Mouse (Mus musculus): ENCODE results near the gene C130026I21Rik.
"Not testable (repeated sequence)": the region's sequence is repeated elsewhere in the genome, so short reads cannot be mapped to it uniquely, and the experiment has no call there.

The C130026I21Rik gene

DNA sequence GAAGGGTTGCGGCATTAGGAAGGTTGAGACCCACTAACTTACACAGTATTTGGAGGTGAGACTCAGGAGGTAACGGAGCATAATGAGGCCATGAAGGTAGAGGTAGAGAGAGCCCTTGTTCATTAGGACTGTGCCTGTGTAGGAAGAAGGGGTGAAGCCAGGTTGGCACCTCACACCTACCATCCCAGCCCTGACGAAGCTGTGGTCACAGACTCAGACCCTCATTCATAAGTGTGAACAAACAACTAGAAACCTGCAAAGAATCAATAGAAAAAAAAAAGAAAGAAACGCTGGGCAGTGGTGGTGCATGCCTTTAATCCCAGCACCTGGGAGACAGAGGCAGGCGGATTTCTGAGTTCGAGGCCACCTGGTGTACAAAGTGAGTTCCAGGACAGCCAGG, 152.0 kb downstream of the C130026I21Rik start:
- DNase-seq, result not testable (repeated sequence)

DNA sequence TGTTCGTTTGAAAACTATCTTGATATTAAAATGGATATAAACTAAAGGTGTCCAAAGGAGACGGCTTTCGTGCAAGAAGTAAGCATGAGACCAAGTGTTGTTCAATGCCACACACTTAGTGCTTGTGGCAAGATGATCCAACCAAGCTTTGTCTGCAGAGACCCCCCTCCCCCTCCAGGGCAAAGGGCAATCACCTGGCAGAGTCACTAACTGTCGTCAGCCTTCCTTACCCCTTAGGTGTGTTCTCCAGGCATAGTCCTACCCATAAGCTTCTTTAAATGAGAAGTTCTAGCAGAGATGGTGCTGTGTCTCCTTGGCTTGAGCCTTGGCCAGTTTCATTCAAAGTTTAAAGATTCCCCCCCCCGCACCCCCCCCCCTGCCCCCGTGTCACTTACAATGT, 152.8 kb downstream of the C130026I21Rik start:
- not testable (repeated sequence) for DNase-seq

DNA sequence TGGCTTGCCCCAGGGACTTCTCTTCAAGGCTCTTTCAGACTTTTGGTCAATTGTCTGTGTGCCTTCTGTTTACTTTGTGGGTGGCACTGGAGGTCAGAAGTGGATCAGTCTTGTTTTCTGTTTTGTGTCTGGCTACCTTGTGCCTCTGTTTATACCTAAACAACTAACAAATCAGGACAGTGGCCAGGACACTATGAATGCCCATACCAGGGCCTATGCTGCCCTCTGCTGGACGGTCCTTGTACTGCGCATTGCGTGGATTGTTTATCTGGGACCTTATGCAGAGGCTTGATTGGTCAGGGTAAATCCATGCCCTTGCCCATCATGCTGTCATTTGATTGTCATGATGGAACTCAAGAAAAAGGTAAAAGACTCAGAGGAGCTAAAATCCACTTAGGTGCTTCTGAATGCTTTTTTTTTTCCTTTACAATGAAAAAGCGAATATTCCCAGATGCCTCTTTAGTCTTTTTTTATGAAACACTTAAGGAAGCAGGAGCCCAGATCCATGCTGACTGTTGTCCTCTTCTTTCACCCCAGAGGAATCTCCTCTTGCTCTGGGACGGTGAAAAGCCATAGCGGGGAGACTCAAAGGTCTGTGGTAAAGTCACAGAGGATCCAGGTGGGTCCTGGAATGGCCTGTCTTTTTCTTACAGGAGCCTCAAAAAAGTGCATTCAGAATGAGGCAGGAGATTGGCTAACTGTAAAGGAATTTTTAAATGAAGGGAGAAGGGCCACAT, 155.5 kb downstream of the C130026I21Rik start:
- DNase-seq, result peak; percentile 52

DNA sequence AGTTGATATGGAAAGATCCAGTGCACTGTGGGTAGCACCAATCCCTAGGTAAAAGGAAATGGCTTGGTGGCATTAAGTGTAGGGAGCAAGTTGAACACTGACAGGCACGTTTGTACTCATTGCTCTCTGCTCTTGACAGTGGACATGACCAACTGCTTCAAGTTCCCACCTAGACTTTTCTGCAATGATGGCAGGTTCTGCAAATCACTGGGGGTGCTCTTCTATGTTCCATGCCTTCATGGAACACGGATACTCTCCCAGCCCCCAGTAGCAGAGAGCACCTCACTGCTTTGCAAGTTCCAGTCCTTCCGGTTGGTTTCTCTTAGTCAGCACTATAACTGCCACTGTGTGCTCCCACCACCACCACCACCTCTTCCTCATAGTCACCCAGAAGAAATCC, 156.3 kb downstream of the C130026I21Rik start:
- not testable (repeated sequence) for DNase-seq

DNA sequence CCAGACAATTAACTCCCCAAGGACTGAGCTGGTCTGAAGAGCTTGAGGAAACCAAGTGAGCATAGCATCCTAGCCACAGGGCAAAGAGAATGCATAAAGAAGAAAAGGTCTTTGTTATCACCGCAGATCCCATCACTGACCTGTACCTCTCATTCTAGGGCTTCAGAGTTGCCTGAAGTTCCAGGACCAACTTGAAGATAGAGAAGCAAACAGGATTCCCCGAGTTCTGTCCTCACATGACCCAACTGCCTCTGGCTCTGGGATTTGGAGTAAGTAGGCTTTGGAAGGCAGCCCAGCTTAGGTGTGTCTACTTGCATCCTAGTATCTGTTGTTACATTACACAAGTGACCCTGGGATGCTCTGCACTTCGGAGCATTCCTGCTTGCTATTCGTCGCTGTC, 157.5 kb downstream of the C130026I21Rik start:
- DNase-seq, result not testable (repeated sequence)

DNA sequence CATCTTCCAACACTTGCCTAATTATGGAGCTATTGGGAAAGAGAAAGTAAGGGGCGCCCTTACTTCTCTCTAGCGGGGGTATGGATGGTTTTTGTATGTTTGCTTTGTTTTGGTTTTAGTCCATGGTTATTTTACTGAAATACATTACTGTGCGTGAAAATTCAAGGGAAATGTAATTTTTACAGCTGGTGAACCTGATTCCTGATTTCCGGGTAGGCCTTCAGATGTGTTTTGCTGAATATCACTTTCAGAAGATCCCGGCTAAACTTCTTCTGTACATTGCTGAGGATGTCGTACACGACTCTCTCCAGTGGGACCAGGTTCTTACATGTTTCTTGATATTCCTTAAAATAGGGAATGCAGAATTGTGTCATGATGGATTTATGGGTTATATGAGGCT, 158.1 kb downstream of the C130026I21Rik start:
- DNase-seq, result not testable (repeated sequence)

DNA sequence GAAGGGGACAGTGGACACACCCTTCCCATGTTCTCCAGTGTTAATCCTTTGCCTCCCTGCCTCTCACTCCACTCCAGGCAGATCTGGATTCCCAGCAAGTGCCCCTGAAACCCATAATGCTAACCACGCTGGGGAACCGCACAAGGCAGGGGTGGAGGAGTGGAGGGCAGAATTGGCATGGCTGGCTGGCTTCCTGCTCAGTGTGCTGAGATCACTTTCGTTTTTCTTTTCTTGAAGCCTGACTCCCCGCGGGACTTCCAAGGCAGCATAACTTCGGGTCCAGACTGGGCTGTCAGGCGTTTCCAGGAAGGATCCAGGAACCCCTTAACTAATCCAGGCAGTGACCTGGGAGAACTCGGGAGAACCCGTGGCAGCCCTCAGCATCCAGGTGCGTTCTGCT, 158.8 kb downstream of the C130026I21Rik start:
- DNase-seq, result not testable (repeated sequence)

DNA sequence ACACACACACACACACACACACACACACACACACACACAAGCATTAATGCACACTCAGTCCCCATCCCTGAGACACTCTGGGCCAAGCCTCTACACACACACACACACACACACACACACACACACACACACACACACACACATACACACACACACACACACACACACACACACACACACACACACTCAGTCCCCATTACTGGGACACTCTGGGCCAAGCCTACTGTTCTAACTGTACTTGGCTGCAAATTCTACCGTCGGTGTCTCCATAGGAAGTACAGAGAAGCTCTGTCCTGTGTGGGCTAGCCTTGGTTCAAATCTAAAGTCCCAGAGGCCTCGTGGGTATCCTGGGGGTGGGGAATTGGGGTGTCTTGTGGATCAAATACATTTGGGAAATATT, 159.5 kb downstream of the C130026I21Rik start:
- DNase-seq, result not testable (repeated sequence)

DNA sequence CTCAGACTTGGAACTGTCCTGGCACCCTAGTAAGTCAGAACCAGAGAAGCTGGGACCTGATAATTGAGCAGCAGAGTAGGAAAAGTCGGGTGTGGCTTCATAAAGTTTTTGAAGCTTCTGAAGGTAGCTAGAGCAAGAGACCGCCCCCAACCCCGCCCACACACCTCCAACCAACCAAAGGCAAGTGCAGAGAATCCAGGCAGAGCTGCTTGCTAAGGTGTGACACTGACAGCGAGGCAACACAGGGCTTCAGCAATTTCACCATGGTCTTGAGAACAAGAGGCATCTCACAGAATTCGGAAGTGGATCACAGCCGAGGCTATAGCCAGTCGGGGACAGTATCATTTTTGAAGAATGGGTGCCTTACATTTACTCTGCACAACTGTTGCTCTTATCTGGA, 160.6 kb downstream of the C130026I21Rik start, which contains the start of gene A530032D15Rik:
A530032D15Rik (minus strand) TSS at position 101 of the 400 bp plus-strand sequence.
- DNase-seq, result not testable (repeated sequence)

DNA sequence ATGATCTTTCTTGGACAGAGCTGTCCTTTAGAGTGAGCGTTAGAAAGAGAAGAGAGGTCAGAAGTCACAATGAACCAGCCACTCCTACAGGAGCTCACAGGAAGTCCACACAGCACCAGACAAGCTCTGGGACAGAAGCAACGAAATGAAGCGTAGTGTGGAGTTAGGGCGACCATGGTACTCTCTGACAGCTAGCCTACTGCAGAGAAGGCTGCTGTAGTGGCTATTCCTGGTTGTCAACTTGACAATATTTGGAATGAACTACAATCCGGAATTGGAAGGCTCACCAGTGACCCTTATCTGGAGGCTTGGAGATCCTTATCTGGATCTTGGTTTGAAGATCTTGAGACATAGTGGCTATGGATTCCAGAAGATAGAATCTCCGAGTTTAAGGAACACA, 164.4 kb downstream of the C130026I21Rik start:
- not testable (repeated sequence) for DNase-seq

DNA sequence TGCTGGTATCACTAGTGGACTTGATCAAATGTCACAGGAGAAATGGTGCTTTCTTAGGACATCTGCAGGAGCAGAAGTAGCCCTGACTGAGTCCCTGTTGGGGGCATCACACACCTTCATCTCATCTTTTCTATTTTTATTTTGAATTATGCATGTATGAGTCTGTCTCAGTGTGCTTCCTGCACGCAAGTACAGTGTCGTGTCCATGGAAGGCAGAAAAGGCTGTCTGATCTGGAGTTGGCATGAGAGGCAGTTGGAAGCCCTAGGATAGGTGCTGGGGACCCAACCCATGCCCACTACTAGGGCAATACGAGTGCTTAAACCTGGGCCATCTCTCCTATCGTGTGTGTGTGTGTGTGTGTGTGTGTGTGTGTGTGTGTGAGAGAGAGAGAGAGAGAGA, 165.0 kb downstream of the C130026I21Rik start:
- not testable (repeated sequence) for DNase-seq

DNA sequence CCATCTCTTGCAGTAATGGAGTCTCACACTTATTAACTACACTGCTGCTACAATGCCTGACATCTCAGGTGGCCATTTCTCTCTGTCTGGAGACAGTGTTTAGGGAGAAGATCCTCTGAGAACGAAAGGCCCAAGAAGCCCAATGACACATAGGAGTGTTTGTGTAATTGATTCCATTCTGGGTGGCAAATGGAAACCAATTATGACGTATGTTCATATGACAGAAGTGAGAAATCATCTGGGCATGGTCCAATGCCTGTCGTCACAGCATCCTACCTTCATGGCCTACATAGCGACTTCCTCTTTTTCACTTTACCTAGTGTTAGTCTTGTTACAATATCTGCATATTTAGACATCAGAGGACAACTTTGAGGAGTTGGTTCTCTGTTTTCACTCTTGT, 168.6 kb downstream of the C130026I21Rik start:
- DNase-seq, result not testable (repeated sequence)

DNA sequence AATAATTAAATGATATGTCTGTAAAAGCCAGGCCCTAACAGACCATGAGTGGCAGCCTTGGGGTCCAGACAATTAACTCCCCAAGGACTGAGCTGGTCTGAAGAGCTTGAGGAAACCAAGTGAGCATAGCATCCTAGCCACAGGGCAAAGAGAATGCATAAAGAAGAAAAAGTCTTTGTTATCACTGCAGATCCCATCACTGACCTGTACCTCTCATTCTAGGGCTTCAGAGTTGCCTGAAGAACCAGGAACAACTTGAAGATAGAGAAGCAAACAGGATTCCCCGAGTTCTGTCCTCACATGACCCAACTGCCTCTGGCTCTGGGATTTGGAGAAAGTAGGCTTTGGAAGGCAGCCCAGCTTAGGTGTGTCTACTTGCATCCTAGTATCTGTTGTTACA, 170.5 kb downstream of the C130026I21Rik start, which contains the start of gene Gm10553:
Gm10553 (plus strand) TSS at position 301 of the 400 bp plus-strand sequence.
- DNase-seq, result not testable (repeated sequence)

DNA sequence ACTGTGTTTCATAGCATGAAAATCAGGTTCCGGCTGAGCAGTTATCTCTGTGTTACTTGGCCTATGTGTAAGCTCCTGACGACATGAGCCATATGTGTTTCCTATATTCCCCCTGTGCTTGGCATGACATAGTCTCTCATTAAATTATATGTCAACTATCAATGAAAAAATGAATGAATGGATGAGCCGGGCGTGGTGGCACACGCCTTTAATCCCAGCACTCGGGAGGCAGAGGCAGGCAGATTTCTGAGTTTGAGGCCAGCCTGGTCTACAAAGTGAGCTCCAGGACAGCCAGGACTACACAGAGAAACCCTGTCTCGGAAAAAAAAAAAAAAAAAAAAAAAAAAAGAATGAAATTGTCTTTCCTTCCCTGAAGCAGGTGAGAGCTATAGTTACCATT, 171.3 kb downstream of the C130026I21Rik start:
- not testable (repeated sequence) for DNase-seq

DNA sequence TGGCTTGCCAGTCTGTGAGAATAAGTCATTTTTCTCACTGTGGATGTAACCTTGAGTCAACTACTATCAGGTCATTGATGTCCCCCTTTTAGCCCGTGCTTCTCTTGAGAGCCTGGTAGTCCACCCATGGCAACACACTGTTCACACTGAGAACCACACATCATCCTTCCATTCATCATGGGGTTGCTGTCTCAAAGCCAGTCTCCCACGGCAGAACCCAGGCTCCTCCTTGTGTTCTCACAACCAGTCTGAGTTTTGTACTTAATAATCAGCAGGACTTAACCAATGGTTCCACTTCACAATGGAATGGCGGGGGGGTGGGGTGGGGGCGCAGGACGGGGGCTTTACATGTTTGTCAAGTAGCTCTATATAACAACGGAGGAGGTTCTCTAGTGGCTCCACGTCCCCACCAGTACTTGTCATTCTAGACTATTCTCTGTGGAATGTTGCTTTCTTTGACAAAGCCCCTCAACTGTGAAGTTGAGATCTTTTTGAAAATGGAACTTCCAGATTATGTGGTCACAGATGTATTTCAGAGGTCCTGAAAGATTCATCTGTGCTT, 177.3 kb downstream of the C130026I21Rik start:
- DNase-seq, result not testable (repeated sequence)

DNA sequence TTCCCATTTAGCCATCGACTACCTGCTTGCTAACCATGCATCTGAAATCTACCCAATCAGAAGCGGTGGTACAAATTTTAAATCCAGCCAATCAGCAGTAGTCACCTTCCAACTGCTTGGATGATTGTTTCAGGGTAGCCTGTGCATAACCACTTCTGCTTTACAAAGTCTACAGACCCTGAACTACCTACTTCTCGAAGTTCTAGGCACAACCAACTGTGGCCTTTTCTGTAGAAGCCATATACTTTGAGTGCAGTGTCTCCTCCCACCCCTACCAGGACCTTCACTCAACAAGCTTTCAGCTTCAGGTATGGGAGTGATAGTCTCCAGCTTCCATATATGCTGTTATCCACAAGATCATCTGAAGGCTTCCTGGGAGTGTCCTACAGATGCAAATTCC, 178.2 kb downstream of the C130026I21Rik start:
- not testable (repeated sequence) for DNase-seq

DNA sequence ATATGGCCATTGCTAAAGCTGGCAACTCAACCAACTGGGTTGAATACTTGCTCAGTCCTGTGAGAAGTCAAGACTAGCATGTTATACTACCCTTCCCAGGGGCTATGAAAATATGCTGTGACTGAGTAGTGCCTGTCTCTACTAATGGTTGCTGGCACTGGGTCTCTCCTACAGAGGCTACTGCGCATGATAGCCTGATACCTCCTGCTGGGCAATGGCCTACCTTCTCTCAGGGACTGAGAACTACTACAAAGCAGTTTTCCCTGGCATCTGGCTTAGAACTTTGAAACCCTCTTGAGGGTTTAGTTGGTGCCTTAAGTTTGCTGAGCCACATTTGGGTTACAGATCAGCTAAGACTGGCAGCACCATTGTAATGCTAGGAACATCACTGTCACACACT, 184.2 kb downstream of the C130026I21Rik start:
- DNase-seq, result not testable (repeated sequence)

DNA sequence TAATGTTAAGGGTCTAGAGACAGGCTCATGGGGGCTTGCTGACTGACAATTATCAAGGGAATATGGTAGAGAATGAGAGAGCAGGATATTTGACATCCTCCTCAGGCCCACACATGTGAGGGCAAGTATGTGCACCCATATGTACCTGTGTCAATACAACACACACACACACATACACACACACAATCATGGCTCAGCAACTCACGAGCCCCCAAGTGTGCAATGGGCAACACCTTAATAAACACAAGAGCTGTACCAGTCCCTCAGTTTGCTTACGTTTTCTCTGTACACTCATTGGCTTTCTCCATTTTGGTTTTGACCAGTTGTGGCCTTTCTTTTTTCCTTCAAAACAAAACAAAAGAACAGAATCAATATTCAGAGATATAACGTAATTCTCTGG, 185.6 kb downstream of the C130026I21Rik start:
- not testable (repeated sequence) for DNase-seq

DNA sequence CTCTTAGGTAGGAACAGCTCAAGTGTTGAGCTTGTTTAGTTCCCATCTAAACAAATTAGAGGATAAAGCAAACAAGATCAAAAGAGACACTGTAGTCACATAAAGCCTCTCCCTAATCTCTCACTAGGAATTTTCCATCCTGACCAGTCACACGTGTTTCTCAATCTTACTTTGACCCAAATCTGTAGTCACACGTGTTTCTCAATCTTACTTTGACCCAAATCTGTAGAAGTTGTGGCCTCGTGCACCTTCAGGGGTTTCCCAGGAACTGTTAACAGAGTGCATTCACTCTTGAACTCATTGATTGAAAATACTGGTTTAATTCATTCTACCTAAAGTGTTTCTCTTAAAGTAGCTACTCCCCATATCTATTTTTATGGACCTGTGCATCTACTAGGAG, 197.3 kb downstream of the C130026I21Rik start:
- not testable (repeated sequence) for DNase-seq

DNA sequence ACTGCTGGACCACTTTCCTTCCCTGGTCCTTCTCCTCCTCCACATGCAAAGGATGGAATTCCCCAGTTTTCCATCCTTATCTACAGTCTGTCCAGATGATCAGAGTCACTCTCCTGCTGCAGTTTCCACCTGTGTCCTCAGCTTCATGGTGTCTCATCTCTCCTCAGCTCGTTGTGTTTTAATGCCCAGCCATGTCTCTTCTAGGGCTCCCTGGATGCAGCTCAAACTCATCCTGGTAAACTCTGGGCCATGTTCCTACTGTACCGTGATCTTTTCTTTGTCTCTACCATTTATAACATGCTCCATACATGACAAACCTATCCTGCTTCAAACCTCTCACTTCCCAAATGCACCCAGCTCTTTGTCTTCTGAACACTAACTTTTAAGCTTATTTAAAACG, 198.7 kb downstream of the C130026I21Rik start:
- not testable (repeated sequence) for DNase-seq

DNA sequence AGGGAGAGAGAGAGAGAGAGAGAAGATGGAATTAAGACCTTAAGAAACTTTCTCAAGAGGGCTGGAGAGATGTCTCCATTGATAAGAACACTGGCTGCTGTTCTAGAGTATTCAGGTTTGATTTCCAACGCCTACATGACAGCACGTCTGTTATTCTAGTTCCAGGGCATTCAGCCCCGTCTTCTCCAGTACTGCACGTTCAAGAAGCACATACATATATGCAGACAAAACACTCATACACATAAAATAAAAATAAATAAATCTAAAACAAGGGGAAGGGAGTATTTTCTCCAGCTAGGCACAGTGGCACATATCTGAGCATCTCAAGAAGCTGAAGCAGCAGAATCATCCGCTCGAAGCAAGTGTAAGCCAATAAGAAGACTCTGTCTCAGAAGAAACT, 234.6 kb downstream of the C130026I21Rik start:
- not testable (repeated sequence) for DNase-seq

DNA sequence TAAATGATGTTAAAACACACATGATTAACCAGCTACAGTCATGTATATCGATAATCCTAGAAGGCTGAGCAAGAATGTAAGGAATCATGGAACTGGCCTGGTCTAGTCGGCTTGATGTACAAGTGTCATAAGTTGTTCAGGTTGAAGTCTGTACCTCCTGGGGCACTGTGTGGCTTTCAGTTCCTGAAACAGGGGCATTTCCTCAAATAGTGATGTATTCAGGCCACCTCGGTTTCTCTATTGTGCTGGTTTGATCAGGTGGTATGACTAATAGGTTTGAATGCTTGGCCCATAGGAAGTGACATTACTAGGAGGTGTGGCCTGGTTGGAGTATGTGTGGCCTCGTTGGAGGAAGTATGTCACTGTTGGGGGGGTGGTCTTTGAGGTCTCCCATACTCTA, 236.0 kb downstream of the C130026I21Rik start:
- not testable (repeated sequence) for DNase-seq

DNA sequence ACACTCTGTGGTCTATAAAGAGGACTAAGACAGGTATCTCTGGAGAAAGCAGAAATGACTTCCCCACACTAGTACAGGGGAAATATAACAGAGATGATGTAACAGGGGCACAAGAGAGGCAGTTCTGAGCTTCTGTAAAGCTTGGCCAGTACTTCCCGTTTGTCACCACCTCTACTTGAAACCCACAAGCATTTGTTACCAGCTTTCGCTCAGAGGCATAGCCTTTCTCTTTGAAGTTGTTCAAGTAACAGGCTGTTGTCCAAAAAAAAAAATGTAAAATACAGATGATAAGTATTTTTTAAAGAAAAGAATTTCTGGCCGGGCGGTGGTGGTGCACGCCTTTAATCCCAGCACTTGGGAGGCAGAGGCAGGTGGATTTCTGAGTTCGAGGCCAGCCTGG, 236.8 kb downstream of the C130026I21Rik start:
- not testable (repeated sequence) for DNase-seq

DNA sequence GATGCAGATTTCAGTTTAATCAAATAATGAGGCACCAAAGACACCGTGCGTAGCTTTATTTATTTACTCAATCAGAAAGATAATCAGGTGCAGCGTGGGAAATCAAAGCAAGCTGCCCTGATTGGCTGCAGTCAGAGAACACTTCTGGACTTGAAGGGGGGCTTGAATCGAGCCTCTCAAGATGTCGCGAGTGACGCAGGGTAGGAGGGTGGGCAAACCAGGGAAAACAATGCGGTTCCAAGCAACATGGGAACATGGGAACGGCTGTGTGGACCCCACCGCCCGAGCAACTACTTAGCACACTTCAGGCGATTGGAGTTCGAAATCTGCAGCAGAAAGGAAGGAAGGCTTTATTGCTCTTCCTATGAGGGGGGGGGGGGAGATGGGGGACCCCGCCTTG, 240.2 kb downstream of the C130026I21Rik start:
- DNase-seq, result not testable (repeated sequence)

Measured in right cerebral cortex, adult 18-20 months (tissue).